ENCODE assay signal across 20 mouse cellular contexts in the genomic region with DNA sequence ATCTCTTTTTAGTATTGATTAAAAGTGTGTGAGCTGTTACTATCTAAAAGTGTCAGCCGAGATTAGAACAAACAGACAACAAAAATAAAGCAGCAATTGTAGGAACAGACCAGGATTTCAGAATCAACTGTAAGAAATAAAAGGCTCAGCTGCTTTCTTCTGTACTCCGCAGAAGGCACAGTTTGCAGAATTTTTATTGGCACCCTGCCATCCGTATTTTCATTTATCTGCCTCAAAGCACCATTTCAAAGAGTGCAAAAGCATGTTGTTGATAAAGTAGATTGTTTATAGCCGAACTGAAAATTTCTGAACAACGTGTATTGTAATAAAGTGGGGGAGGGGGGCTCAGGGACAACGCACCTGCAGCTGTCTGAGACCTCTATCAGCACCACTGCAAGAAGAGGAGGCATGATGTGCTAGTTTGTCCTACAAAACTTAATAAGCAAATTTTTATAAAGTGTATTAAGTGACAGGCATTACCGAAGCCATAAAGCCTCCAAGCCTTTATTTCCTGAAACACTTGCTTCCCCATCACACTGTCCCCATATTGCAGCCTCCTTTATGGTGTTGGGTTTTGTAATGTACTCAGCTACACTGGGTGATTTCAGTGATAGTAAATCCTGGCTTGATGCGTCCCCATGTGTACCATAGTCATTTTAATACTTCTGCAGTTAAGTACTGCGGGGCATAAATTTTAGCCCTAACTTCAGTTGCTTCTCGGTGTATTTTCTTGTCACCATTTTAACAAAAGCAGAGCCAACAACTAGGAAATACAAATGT.
A peak's percentile ranks its signal among the peaks of the same experiment; 100 is the strongest.
DNase-seq lines count a peak whose midpoint lies in the region; ATAC-seq lines count a peak whose summit lies in the region.
"Had no signal": no experiment of that assay in that cellular context is flagged by ENCODE, and none has a peak within 500 bp of the region (broad histone marks: within the 10 kb centered on the region; RNA-seq: fewer than 3 reads in every experiment).

No protein-coding gene starts in this region.

- no peak overlapping the region for H3K27ac ChIP-seq in forebrain, embryonic 13.5 days
- H3K27ac ChIP-seq in forebrain, embryonic 12.5 days, result no peak overlapping the region
- H3K27ac ChIP-seq in neural tube, embryonic 14.5 days (ENCODE audit: low read depth, low read length), result no peak overlapping the region
- H3K27ac ChIP-seq: embryonic facial prominence, embryonic 12.5 days; hindbrain, embryonic 10.5 days; hindbrain, embryonic 15.5 days had no signal

- H3K9ac ChIP-seq in forebrain, embryonic 13.5 days, result no peak overlapping the region
- H3K9ac ChIP-seq in forebrain, embryonic 12.5 days, result no peak overlapping the region
- H3K9ac ChIP-seq in neural tube, embryonic 14.5 days (replicated peaks; ENCODE audit: low read depth, low read length), result no peak overlapping the region
- H3K9ac ChIP-seq: embryonic facial prominence, embryonic 12.5 days; heart, embryonic 12.5 days; hindbrain, embryonic 15.5 days had no signal

- H3K36me3 ChIP-seq in forebrain, embryonic 13.5 days (ENCODE audit: poor library complexity, severe bottlenecking), result no peaks in the 10 kb centered on the region
- H3K36me3 ChIP-seq in forebrain, embryonic 12.5 days (replicated peaks), result no peaks in the 10 kb centered on the region
- H3K36me3 ChIP-seq in neural tube, embryonic 14.5 days (ENCODE audit: control insufficient read depth, insufficient read depth, low read length), result no peaks in the 10 kb centered on the region
- H3K36me3 ChIP-seq: embryonic facial prominence, embryonic 12.5 days; G1E; heart, embryonic 12.5 days; hindbrain, embryonic 10.5 days; hindbrain, embryonic 15.5 days had no signal

- 70% methylated on average over 10 of the region's 10 CpGs for WGBS in forebrain, embryonic 13.5 days
- WGBS in forebrain, embryonic 12.5 days, result 87% methylated on average over 10 of the region's 10 CpGs
- 62% methylated on average over 10 of the region's 10 CpGs for WGBS in neural tube, embryonic 14.5 days

- no peaks in the 10 kb centered on the region for H3K27me3 ChIP-seq in forebrain, embryonic 13.5 days
- no peaks in the 10 kb centered on the region for H3K27me3 ChIP-seq in forebrain, embryonic 12.5 days
- no peaks in the 10 kb centered on the region for H3K27me3 ChIP-seq in neural tube, embryonic 14.5 days (ENCODE audit: control insufficient read depth, insufficient read depth, low read length)
- H3K27me3 ChIP-seq: embryonic facial prominence, embryonic 12.5 days; heart, embryonic 12.5 days; hindbrain, embryonic 15.5 days had no signal

- DNase-seq in left cerebral cortex, postnatal 14 days (ENCODE audit: low spot score in 2 of 2), result peak; percentile 5 to 14
- no peak for DNase-seq in left cerebral cortex, adult 11 months (ENCODE audit: low spot score)
- no peak for DNase-seq in neural tube, embryonic 10.5 days (ENCODE audit: extremely low spot score, low spot score)
- no peak for DNase-seq in ovary, adult 18-20 months (ENCODE audit: low spot score)
- DNase-seq: adrenal gland, adult 8-10 months; adrenal gland, postnatal 36 days; B cell, adult 2 months; cerebellum, adult 11-12 months; cerebellum, adult 9-10 months; cerebellum, postnatal 25 days had no signal

- no peak overlapping the region for H3K4me2 ChIP-seq in forebrain, embryonic 13.5 days
- H3K4me2 ChIP-seq in forebrain, embryonic 12.5 days, result no peak overlapping the region
- no peak overlapping the region for H3K4me2 ChIP-seq in neural tube, embryonic 14.5 days (ENCODE audit: low read depth, low read length)
- H3K4me2 ChIP-seq: embryonic facial prominence, embryonic 12.5 days; heart, embryonic 12.5 days; hindbrain, embryonic 15.5 days had no signal

- intact Hi-C loops in left cerebral cortex, postnatal 14 days (cut with DNase I), result no loop called here

- no peak overlapping the region for H3K4me3 ChIP-seq in forebrain, embryonic 13.5 days
- no peak overlapping the region for H3K4me3 ChIP-seq in forebrain, embryonic 12.5 days (replicated peaks)
- H3K4me3 ChIP-seq in neural tube, embryonic 14.5 days (ENCODE audit: low read depth, low read length), result no peak overlapping the region
- H3K4me3 ChIP-seq: embryonic facial prominence, embryonic 12.5 days; heart, embryonic 12.5 days; hindbrain, embryonic 10.5 days; hindbrain, embryonic 15.5 days had no signal

- 0 out of 2 replicates have a peak, but pooled peaks have one; percentile 24 for ATAC-seq in forebrain, embryonic 13.5 days
- ATAC-seq in forebrain, embryonic 12.5 days (ENCODE audit: low FRiP score), result no peak
- ATAC-seq in neural tube, embryonic 14.5 days (ENCODE audit: low read depth), result peak; percentile 74; the same call in 1 of the 2 replicates
- ATAC-seq: CD4-positive, CD25-positive, alpha-beta regulatory T cell, adult 4 months; inflammation-experienced regulatory T-cells, adult 6 months had no signal

- no peaks in the 10 kb centered on the region for H3K9me3 ChIP-seq in forebrain, embryonic 13.5 days (replicated peaks)
- H3K9me3 ChIP-seq in forebrain, embryonic 12.5 days, result no peaks in the 10 kb centered on the region
- no peaks in the 10 kb centered on the region for H3K9me3 ChIP-seq in neural tube, embryonic 14.5 days (ENCODE audit: control insufficient read depth, low read length)
- H3K9me3 ChIP-seq: embryonic facial prominence, embryonic 12.5 days; heart, embryonic 12.5 days; hindbrain, embryonic 10.5 days; hindbrain, embryonic 15.5 days had no signal

- no peaks in the 10 kb centered on the region for H3K4me1 ChIP-seq in forebrain, embryonic 13.5 days
- no peaks in the 10 kb centered on the region for H3K4me1 ChIP-seq in forebrain, embryonic 12.5 days
- no peaks in the 10 kb centered on the region for H3K4me1 ChIP-seq in neural tube, embryonic 14.5 days (ENCODE audit: control insufficient read depth, insufficient read depth, low read length)
- H3K4me1 ChIP-seq: embryonic facial prominence, embryonic 12.5 days; heart, embryonic 12.5 days; hindbrain, embryonic 10.5 days; hindbrain, embryonic 15.5 days had no signal

Comparison
In these comparisons a context has a peak if more than half of its experiments do, and no peak if none do; other contexts are left out.
1. DNase-seq: peak in left cerebral cortex, postnatal 14 days (2 of 2); none in left cerebral cortex, adult 11 months (single experiment), neural tube, embryonic 10.5 days (single experiment) and ovary, adult 18-20 months (single experiment).